Mouse (Mus musculus) left cerebral cortex, postnatal 36 days (tissue): ENCODE data around the gene Adk. TPM values are rescaled to one million over a fixed set of nuclear protein-coding genes. Genes with fewer than 3 reads are reported as not detected.
"Not testable (repeated sequence)": the region's sequence is repeated elsewhere in the genome, so short reads cannot be mapped to it uniquely, and the experiment has no call there.

Experiments used
- DNase-seq, 2 experiments: peaks; one replicate each; pipeline ENCODE4 v3.0.0; 2021 to 2022; ENCODE audit warnings: low spot score in 2 of 2, mixed read lengths in 1 of 2
- intact Hi-C: fragments of 180-260 bp; cut with DNase I; formaldehyde crosslinking; loops from one replicate; pipeline ENCODE4 v1.15.1; 2025
- total RNA-seq, 2 experiments: library from RNA; stranded (reverse); gene quantifications; 2 replicates each; pipeline ENCODE4 v1.2.3; 2021

Adk gene
- total RNA-seq, 2 experiments from 2014 or later = 63.6 to 66.2 TPM

DNA sequence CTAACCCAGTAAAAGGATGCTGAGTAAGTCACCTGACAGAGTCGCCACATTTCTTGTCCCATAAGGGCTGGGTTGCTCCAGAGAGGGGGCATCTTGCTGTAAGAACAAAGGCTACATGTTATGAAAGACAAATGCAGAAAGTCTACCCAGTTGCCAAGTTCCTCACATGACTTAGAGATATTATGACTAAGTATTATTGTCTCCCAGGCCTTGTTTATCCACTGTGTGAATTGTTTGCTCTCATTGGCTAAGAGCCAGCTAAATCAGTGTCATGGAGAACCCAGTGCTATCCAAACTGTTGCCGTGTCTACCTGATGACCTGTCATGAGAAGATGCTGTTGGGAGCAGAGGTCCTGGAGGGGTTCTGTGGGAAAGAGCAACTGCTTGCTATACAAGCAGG lies 401.5 kb downstream of the Adk start:
- intact Hi-C loops = no loop called here
- no peak for DNase-seq

DNA sequence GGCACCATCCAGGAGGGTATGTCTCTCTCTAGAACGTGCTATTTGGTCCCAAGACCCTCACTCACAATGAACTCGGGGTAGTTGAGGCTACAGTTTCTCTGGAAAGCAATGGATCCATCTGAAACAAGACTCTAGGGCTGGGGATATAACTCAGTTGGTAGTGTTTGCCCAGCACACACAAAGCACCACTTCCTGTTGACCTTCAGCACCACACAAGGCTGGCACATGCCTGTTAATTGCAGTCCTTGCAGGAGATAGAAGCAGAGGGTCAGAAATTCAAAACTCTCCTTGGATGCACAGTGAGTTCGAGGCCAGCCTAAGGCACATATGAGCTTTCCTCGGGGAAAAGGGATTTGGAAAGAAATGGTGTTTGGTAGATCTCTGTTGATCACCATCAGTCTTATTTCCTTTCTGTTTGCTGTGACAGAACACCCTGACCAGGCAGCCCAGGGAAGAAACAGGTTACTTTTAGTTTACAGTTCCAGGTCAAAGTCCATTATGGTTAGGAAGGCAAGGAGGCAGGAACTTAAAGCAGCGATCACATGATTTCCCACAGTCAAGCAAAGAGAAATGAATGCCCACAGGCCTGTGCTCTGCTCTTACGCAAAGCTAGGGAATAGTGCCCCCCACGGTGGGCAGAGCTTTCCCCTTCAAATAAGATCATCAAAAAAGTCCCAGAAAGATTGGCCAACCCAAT lies 403.4 kb downstream of the Adk start:
- intact Hi-C loops = no loop called here
- DNase-seq = no peak

DNA sequence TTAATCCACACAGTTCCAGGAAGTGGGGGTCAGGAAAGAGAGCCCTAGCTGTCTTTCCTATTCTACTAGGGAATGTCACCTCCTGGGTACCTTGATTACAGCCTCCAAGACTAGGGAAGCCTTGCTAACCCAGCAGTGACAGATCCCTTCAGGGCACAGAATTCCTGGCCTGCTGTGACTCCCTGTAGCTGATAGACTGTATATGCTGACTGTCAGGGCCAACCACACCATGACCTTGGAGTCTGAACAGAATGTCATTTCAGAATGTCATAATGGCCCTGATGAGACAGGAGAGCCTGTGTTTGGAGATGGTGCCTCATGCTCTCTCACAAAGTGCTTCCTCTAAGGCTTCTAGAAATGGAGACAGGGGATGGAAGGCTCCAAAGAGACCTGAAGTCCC lies 404.2 kb downstream of the Adk start:
- DNase-seq = no peak

DNA sequence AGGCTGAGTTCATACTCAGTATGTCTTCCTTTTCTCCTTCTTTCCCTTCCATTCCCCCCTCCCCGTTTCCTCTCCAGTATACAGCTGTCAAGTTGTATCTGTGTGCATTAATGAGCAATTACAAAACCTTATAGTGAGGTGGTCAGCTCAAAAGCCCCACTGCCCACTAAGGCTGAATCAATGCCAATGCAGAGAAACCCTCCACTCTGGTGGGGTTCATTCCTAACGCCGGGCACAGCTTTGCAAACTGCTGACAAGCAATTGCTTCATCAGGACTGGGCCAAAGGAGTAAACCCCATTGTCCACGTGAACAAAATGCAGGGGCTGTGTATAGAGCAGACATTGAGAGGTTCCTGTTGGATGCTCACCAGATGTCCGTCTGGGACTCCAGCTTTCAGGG lies 405.5 kb downstream of the Adk start:
- DNase-seq = no peak

More for the DNA sequence above, 404.2 kb downstream of the Adk start:
- intact Hi-C loops = no loop called here

DNA sequence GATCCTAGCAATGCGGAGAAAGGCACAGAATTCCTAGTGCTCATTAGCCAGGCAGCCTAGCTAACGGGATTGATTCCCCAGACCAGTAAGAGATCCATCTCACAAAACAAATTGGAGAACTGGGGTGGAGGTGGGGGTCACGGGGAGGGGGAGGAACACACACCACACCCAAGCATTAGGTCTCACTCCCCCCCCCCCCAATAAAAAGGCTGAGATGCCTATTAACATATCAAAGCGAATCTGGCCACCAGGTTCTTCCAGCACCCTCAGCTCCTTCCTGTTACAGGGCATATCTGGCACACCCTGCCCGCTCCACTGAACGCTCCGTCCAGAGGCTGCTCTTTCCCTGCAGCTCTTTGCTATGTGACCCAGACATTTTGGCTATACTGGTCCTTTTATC lies 406.3 kb downstream of the Adk start:
- no peak for DNase-seq
- intact Hi-C loops = no loop called here

More for the DNA sequence above, 405.5 kb downstream of the Adk start:
- intact Hi-C loops = no loop called here

DNA sequence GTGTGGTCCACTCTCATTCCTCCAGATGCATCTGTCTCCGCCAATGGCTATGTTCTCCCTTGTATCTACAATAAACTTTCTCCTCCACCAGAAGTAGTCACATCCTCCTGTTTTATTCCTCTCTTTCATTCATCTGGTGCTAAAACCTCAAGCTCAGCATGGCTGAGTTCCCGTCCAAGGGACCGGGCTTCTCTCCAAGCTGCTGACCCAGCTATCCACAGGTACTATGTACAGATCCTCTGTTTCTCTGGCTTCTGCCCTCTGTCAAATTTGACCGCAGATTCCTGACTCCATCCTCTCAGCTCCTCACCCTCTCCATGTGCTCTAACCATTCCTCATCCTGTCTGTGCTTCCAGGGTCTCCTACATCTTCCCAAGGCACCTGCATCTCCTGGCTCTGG lies 406.8 kb downstream of the Adk start:
- no peak for DNase-seq
- intact Hi-C loops = no loop called here

DNA sequence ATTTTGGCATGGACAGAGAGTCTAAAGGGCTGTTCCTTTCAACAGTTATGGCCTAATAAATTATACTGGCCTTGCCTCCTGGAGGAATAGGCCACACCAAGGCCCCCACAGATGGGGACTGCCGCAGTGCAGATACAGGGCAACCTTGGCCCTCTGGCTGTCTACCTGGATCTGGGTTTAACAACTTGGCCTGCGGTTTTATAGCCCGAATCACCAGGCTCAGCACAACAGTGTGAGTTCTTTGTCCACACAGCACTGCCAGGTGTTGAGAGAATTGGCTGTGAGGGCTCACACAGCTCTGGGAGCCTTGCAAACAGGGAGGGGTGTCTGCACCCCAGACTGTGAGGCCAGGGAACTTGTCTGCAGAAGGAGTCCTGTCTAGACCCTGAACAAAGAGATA lies 410.0 kb downstream of the Adk start:
- intact Hi-C loops = no loop called here
- no peak for DNase-seq

DNA sequence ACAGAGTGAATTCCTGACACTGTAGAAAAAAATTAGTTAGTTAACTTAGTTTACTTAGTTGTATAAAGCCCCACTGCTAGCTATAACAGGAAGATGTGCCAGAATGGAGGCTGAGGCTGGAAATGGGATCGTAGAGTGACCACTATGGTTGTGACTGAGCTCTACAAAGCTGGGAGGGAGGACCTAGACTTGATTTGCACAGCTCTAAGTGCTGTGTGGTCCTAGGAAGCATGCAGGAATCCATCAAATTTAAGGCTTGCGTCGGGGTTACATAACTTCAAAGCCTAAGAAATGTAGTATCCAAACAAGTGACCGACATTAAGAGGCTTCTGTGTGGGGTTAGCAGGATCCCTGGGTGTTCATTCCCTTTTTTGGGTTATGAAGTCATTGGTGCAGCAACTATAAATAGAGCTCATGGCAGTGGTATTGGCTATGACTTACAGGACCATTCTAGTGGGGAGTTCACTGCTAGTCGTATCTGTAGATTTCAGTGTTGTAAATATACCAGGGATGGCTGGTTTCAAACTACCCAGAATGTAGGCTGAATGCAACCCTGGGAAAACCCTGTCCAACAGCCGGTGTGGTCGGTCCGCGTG lies 410.8 kb downstream of the Adk start:
- intact Hi-C loops = no loop called here

DNA sequence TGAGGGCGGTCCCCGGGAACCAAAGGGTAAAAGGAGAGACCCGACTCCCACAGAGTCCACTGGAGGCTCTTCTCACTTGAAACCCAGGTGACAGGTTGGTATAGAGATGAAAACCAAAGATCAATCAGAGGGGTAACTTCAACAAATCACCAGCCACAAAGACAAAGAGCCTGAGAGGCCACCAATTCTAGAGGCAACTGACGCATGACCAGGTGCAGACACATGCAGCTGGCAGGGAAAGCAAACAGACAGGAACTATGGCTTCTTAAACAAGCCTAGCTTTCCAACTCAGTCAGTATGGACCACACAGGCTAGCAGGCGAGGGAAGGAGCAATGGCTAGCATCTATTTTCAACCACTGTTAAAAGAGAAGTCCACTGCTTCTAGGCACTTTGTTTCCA lies 418.0 kb downstream of the Adk start:
- no peak for DNase-seq
- intact Hi-C loops = no loop called here

More for the DNA sequence above, 410.8 kb downstream of the Adk start:
- no peak for DNase-seq

DNA sequence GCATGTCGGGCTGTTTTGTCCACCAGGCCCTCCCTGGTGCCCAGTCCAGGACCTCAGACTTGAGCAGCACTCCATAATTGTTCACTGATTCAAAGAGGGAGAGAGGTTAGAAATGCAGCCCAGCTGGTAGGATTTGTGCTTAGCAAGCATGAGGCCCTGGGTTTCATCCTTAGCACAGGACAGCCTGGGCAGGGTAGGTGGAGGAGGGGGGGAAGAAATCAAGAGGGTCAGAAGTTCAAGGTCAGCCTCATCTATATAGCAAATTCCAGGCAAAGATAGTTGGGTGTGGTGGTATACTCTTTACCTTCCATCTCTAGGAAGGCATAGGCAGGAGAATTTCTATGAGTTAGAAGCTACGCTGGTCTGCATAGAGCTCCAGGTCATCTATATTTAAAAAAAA lies 419.6 kb downstream of the Adk start:
- no peak for DNase-seq

DNA sequence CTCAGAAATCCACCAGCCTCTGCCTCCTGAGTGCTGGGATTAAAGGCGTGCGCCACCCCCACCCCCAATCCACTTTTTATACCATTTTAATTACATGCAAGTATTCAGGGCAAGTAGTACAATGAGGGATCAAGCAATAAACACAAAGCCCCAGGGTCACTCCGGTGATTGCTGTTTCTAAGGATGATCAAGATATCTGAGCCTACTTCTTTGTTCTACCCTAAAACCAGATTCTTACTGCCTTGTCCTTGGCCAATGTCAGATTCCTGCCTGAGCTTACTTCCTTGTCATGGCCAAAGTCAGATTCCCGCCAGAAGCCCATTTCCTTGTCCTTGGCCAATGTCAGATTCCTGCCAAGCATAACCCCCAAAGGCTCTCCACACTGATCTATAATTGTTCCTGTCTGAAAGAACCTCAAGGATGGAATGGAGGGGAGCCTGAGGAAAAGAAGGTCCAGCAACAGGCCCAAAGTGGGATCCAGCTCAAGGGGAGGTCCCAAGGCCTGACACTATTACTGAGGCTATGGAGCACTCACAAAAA lies 422.3 kb downstream of the Adk start:
- intact Hi-C loops, DNase-seq: not testable (repeated sequence)

More for the DNA sequence above, 419.6 kb downstream of the Adk start:
- intact Hi-C loops = no loop called here

DNA sequence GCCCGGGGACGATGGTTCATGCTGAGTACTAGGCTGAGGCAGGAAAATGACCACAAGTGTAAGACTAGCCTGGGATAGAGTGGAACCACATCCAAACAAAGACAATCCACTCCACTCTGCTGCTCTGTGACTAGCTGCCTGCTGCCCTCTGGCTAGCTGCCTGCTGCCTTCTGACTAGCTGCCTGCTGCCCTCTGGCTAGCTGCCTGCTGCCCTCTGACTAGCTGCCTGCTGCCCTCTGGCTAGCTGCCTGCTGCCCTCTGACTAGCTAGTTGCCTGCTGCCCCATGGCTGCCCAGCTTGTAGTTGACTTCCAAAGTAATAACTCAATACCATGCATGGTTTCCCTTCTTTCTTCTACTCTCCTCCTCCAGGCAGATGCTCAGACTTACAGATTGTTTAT lies 424.8 kb downstream of the Adk start:
- intact Hi-C loops = no loop called here

DNA sequence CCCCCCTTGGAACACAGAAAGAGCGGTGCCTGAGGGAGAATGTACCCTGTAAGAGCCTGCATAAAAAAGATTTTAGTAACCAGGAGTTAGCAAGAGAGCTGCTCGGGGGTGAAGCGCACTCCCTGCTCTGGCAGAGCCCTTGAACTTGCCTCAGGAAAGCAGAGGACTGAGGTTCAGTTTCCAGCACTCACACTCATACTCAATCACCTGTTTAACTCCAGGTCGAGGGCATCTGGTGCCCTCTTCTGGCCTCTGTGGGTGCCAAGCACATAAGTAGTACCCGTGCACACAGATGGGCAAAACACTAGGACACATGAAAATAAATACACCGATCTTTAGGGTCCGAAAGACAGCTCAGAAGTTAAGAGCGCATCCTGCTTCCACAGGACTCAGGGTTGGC lies 427.2 kb downstream of the Adk start:
- DNase-seq = no peak
- intact Hi-C loops = no loop called here

More for the DNA sequence above, 424.8 kb downstream of the Adk start:
- DNase-seq = no peak

DNA sequence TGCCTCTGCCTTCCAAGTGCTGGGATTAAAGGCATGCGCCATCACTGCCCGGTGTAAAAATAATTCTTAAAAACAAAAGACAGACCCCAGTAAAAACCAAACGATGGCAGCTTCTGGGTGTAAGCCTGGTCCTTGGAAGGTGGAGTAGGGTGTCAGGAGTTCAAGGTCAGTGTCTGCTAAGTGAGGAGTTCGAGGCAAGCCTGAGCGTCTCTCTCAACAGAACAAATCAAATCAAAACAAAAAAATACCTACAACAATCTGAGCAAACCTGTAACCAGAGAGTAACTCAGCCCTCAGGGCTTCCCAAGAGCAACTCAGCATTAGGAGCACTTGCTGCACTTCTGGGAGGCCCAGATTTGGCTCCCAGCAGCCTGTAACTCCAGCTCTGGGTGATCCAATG lies 427.8 kb downstream of the Adk start:
- DNase-seq = no peak
- intact Hi-C loops = no loop called here

DNA sequence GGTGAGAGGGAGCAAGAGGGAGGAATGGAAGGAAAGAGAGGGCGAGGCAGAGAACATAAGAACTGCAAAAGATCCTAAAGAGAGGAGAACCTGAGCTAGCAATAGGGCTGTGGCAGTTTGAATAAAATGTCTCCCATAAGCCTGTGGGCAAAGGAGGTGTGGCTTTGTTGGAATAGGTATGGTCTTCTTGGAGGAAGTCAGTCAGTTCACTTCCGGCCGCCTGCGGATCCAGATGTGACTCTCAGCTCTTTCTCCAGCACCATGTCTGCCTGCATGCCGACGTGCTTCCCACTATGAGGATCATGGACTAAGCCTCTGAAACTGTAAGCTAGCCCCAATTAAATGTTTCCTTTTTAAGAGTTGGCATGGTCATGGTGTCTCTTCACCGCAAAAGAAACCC lies 428.9 kb downstream of the Adk start, which contains the start of gene Kat6b:
Gene Kat6b (plus strand): TSS at position 204 of the 400 bp plus-strand sequence.
- no peak for DNase-seq
- intact Hi-C loops = no loop called here

DNA sequence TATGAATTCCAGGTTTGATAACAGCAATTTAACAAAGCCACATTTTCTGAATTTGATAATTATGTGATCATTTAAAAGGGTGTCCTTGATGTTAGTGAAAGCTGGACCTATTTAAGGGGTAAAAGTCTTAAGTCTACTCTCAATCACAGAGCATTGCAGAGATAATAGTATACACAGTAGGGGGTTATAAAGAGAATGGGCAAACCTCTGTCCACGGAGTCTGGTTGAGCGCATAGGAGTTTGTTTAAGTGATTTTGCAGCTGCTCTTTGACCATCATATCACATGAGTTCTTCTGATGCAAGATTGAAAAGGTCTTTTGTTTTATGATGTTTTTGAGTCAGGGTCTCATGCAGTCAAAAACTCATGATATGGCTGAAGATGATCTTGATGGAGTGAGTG lies 431.8 kb downstream of the Adk start:
- intact Hi-C loops = no loop called here

DNA sequence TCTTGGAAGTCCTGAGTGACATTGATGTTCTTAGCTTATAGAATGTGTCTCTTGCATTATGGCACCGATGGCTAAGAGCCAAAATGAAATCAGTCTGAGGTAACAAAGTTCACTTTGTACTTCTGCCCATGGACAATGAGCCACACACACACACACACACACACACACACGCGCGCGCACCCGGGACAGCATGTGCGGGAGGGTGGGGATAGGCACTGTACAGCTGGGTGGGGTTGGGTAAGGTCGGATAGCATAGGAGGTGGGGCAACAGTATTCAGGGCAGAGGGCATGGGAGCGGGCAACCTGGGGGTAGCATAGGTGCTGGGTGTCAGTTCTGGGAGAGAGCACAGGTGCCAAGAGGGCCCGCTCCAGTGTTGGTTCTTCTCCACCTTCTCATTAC lies 432.3 kb downstream of the Adk start:
- DNase-seq = no peak
- intact Hi-C loops = no loop called here

More for the DNA sequence above, 431.8 kb downstream of the Adk start:
- no peak for DNase-seq

DNA sequence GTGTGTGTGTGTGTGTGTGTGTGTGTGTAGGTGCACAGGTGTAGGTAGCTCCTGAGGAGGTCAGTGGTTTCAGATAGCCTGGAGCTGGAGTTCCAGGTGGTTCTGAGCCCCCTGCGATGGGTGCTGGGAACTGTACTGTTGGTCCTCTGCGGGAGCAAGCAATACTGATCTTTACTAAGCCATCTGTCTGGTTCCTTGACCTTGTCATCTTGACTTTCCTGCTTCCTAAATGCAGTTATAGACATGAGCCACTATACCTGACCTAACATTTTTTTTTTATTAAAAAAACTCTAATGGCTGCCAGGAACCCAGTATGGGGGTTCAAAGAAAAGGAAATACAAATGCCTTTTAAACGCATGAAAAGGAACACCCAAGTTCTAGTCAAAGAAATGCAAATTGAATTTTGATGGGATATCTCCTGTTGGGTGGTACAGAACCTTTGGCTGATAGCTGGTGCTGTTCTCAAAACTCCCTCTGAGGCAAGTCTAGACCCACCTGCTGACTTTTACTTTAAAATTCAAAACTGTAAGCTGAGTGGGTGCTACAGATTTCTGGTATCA lies 433.7 kb downstream of the Adk start:
- no peak for DNase-seq
- intact Hi-C loops = no loop called here

DNA sequence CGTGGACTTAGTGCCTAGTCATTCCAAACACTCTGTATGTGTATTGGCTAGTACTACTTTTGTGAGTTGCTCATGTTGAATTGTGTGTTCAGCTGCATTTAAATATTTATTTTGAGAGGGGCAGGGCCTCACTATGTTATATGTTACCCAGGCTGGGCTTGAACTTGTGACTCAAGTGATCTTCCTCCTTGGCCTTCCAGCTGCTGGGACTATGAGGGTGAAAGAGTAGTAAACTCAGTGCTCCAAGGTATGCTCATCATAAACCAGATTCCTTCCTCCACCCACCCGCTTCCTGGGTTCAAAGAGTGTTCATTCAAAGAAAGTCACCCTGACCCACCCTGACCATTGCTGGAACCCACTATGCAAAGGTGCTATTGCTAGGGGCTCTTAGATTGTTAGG lies 434.8 kb downstream of the Adk start:
- intact Hi-C loops, DNase-seq: not testable (repeated sequence)

DNA sequence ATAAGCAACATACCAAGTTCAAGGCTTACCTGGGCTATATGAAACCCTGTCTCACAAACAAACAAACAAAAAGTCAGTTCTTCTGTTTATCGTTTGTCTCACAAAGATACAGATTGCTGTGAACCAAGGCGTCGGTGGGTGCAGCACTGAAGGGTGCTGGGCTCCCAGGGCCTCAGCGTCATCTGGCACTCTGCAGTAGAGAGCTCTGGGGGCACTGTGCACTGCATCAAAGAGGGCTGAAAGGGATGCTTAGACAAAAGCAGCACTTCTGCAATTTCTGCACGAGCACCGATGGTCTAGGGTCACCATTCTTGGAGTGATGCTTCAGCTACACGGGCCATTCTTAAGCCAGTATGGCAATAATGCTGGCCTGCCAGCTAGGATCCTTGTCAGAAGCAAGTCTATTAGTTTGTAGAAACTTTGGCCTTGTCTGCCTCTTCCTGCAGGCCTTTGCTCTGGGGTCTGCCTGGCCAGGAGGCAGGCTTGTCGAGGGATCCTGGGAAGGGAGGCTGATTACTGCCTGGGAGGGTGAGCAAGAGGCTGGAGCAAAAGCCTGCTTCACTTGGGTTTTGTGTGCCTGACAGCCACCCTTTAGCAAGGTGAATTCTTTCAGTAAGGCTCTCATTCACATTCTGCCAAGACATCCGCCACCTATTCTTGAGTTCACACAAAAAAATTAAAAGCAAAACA lies 436.2 kb downstream of the Adk start:
- intact Hi-C loops = not testable (repeated sequence)

More for the DNA sequence above, 436.2 kb downstream of the Adk start:
- not testable (repeated sequence) for DNase-seq
